Comparison of ENCODE assay signal across 16 mouse cellular contexts in genomic region chr2:133525621-133526181, GRCm38 (mm10). TPM values are rescaled to one million over a fixed set of nuclear protein-coding genes. Genes with fewer than 3 reads are reported as not detected.
DNase-seq lines count a peak whose midpoint lies in the region; ATAC-seq and TF ChIP-seq lines count a peak whose summit lies in the region.
"Had no signal": no experiment of that assay in that cellular context is flagged by ENCODE, and none has a peak within 500 bp of the region (broad histone marks: within the 10 kb centered on the region; RNA-seq: fewer than 3 reads in every experiment).

No protein-coding gene starts in this region.

- no peaks in the 10 kb centered on the region for H3K9me3 ChIP-seq in forebrain, embryonic 11.5 days (ENCODE audit: control insufficient read depth, low read length)
- no peaks in the 10 kb centered on the region for H3K9me3 ChIP-seq in forebrain, embryonic 15.5 days
- no peaks in the 10 kb centered on the region for H3K9me3 ChIP-seq in kidney, postnatal 0 days (replicated peaks; ENCODE audit: low read length)
- H3K9me3 ChIP-seq: liver, embryonic 15.5 days had no signal

- ATAC-seq in forebrain, embryonic 11.5 days (replicated peaks; ENCODE audit: low FRiP score), result peak; percentile 53; the same call in 1 of the 2 replicates
- ATAC-seq in forebrain, embryonic 15.5 days (replicated peaks), result no peak
- ATAC-seq in kidney, postnatal 0 days (replicated peaks; ENCODE audit: low FRiP score, low read depth), result no peak

- H3K4me1 ChIP-seq in forebrain, embryonic 11.5 days (replicated peaks; ENCODE audit: control insufficient read depth, insufficient read depth, low read length), result 0 out of 2 replicates have a peak, but pooled peaks cover 2% of the 10 kb centered on the region
- H3K4me1 ChIP-seq in forebrain, embryonic 15.5 days, result peaks cover 4% of the 10 kb centered on the region; the same call in 1 of the 2 replicates
- no peaks in the 10 kb centered on the region for H3K4me1 ChIP-seq in kidney, adult 2 months (ENCODE audit: control insufficient read depth, insufficient read depth, low read length)
- H3K4me1 ChIP-seq in kidney, postnatal 0 days (replicated peaks; ENCODE audit: insufficient read depth, low read length), result no peaks in the 10 kb centered on the region
- H3K4me1 ChIP-seq: liver, embryonic 15.5 days had no signal

- no peaks in the 10 kb centered on the region for H3K36me3 ChIP-seq in forebrain, embryonic 11.5 days (ENCODE audit: control insufficient read depth, insufficient read depth, low read length)
- no peaks in the 10 kb centered on the region for H3K36me3 ChIP-seq in forebrain, embryonic 15.5 days
- no peaks in the 10 kb centered on the region for H3K36me3 ChIP-seq in kidney, adult 2 months (ENCODE audit: control insufficient read depth, insufficient read depth, low read length)
- H3K36me3 ChIP-seq in kidney, postnatal 0 days (ENCODE audit: insufficient read depth, low read length), result no peaks in the 10 kb centered on the region
- H3K36me3 ChIP-seq: liver, embryonic 15.5 days had no signal

- DNase-seq in forebrain, embryonic 11.5 days (ENCODE audit: low spot score), result no peak
- DNase-seq in kidney, adult 2 months, result peak; percentile 18
- no peak for DNase-seq in kidney, postnatal 10 days
- DNase-seq in embryo, embryonic 10.5 days (ENCODE audit: low spot score), result peak; percentile 24
- peak; percentile 24 for DNase-seq in kidney, postnatal 0 days (ENCODE audit: low spot score)
- DNase-seq in layer of hippocampus, postnatal 10 days (ENCODE audit: low spot score in 2 of 2), result no peak
- DNase-seq in ovary, postnatal 10 days (ENCODE audit: low spot score), result no peak
- DNase-seq: cerebellum, postnatal 25 days; lung, postnatal 14 days had no signal

- no peak overlapping the region for H3K9ac ChIP-seq in forebrain, embryonic 11.5 days (ENCODE audit: low read length)
- H3K9ac ChIP-seq in forebrain, embryonic 15.5 days (replicated peaks), result no peak overlapping the region
- H3K9ac ChIP-seq in kidney, postnatal 0 days (ENCODE audit: low read depth, low read length), result no peak overlapping the region
- H3K9ac ChIP-seq: hindbrain, embryonic 14.5 days; liver, embryonic 15.5 days had no signal

- H3K27me3 ChIP-seq in forebrain, embryonic 11.5 days (ENCODE audit: control insufficient read depth, insufficient read depth, low read length), result no peaks in the 10 kb centered on the region
- no peaks in the 10 kb centered on the region for H3K27me3 ChIP-seq in forebrain, embryonic 15.5 days
- no peaks in the 10 kb centered on the region for H3K27me3 ChIP-seq in kidney, adult 2 months (replicated peaks; ENCODE audit: control insufficient read depth, insufficient read depth, low read length)
- H3K27me3 ChIP-seq in kidney, postnatal 0 days (ENCODE audit: insufficient read depth, low read length), result no peaks in the 10 kb centered on the region
- H3K27me3 ChIP-seq: CH12.LX; liver, embryonic 15.5 days had no signal

- no peak overlapping the region for H3K4me3 ChIP-seq in forebrain, embryonic 11.5 days (ENCODE audit: low read depth, low read length)
- H3K4me3 ChIP-seq in forebrain, embryonic 15.5 days, result no peak overlapping the region
- H3K4me3 ChIP-seq in kidney, adult 2 months (ENCODE audit: insufficient read depth, low read depth, low read length), result no peak overlapping the region
- no peak overlapping the region for H3K4me3 ChIP-seq in kidney, postnatal 0 days (replicated peaks; ENCODE audit: low read depth, low read length)
- H3K4me3 ChIP-seq: liver, embryonic 15.5 days; myocyte had no signal

- no peak for TF ChIP-seq POLR2A in kidney, adult 2 months (IDR thresholded peaks at IDR 0.05; ENCODE audit: low read depth, low read length)

- no peak overlapping the region for H3K27ac ChIP-seq in forebrain, embryonic 11.5 days (ENCODE audit: low read depth, low read length)
- no peak overlapping the region for H3K27ac ChIP-seq in forebrain, embryonic 15.5 days (replicated peaks)
- no peak overlapping the region for H3K27ac ChIP-seq in kidney, adult 2 months (ENCODE audit: insufficient read depth, low read depth, low read length)
- H3K27ac ChIP-seq in kidney, postnatal 0 days, result no peak overlapping the region
- H3K27ac ChIP-seq: hindbrain, embryonic 14.5 days; liver, embryonic 15.5 days had no signal

- WGBS in forebrain, embryonic 11.5 days, result 49% methylated on average over 4 of the region's 4 CpGs
- 30% methylated on average over 4 of the region's 4 CpGs for WGBS in forebrain, embryonic 15.5 days
- 28% methylated on average over 4 of the region's 4 CpGs for WGBS in kidney, adult 2 months
- WGBS in kidney, postnatal 0 days, result 31% methylated on average over 4 of the region's 4 CpGs

- TF ChIP-seq CTCF in kidney, adult 2 months (conservative IDR thresholded peaks at IDR 0.05; ENCODE audit: insufficient read depth, insufficient read length, low read depth, low read length), result no peak
- TF ChIP-seq CTCF in kidney, postnatal 0 days (IDR thresholded peaks at IDR 0.05; ENCODE audit: low read depth), result no peak

- H3K4me2 ChIP-seq in forebrain, embryonic 11.5 days (ENCODE audit: low read depth, low read length, severe bottlenecking), result no peak overlapping the region
- H3K4me2 ChIP-seq in forebrain, embryonic 15.5 days (replicated peaks), result no peak overlapping the region
- no peak overlapping the region for H3K4me2 ChIP-seq in kidney, postnatal 0 days (ENCODE audit: low read length)
- H3K4me2 ChIP-seq: hindbrain, embryonic 14.5 days; liver, embryonic 15.5 days had no signal

RNA-seq across cellular contexts. Expression of gene Bmp2, which starts 26.3 kb away (rescaled TPM):
- 2.6 and 3.0 TPM in 2 replicates for polyA plus RNA-seq in forebrain, embryonic 11.5 days (2014; fragmentation: Nextera tagmentation; extraction: Ambion mirVana)
- 1.3 and 1.8 TPM in 2 replicates for polyA plus RNA-seq in forebrain, embryonic 15.5 days (2015; fragmentation: Nextera tagmentation; extraction: Ambion mirVana)
- polyA plus RNA-seq in kidney, adult 2 months (2012; rRNA removed), result 1.3 and 2.1 TPM in 2 replicates
- polyA plus RNA-seq in kidney, postnatal 0 days (2015; fragmentation: Nextera tagmentation; extraction: Ambion mirVana), result 9.9 and 11.3 TPM in 2 replicates
- 1 to 10 TPM; 1.8 to 2.0 TPM for total RNA-seq in layer of hippocampus, postnatal 10 days (2021)
- total RNA-seq: CH12.LX; granulocyte monocyte progenitor cell, adult 5-6 weeks; neutrophil, adult 5-6 weeks had no signal

Comparison
In these comparisons a context has a peak if more than half of its experiments do, and no peak if none do; other contexts are left out.
1. DNase-seq: peak in kidney, adult 2 months (single experiment), embryo, embryonic 10.5 days (single experiment) and kidney, postnatal 0 days (single experiment); none in forebrain, embryonic 11.5 days (single experiment), kidney, postnatal 10 days (single experiment), layer of hippocampus, postnatal 10 days (0 of 2) and ovary, postnatal 10 days (single experiment).